Mouse (Mus musculus) intestine, postnatal 0 days (tissue): ENCODE results near the gene Gcdh. TPM values are rescaled to one million over a fixed set of nuclear protein-coding genes. Genes with fewer than 3 reads are reported as not detected.

ENCODE experiments used
- ATAC-seq: fragments of 200-750 bp; cut with Nextera tagmentation; 2 replicates; pipeline ENCODE4 v1.8.0; 2017; ENCODE audit warnings: mild to moderate bottlenecking, moderate TSS enrichment, moderate library complexity
- H3K27ac ChIP-seq: fragments of 300-500 bp; sonication (generic); 2 replicates; pipeline ENCODE4 v1.5.1; 2014; ENCODE audit warnings: mild to moderate bottlenecking, low read depth, low read length, moderate library complexity
- H3K27me3 ChIP-seq: fragments of 300-500 bp; sonication (generic); replicated peaks from 2 replicates; pipeline ENCODE4 v1.6.1; 2014; ENCODE audit warnings: low read length, mixed read lengths; ENCODE audit not compliant: control insufficient read depth, insufficient read depth
- H3K36me3 ChIP-seq: fragments of 300-500 bp; sonication (generic); 2 replicates; pipeline ENCODE4 v1.6.1; 2014; ENCODE audit warnings: mild to moderate bottlenecking, moderate library complexity; ENCODE audit not compliant: control insufficient read depth, insufficient read depth
- H3K4me1 ChIP-seq: fragments of 300-500 bp; sonication (generic); replicated peaks from 2 replicates; pipeline ENCODE4 v1.6.1; 2014; ENCODE audit warnings: antibody characterized with exemption, low read length, mixed read lengths; ENCODE audit not compliant: control insufficient read depth, insufficient read depth
- H3K4me2 ChIP-seq: fragments of 300-500 bp; sonication (generic); replicated peaks from 2 replicates; pipeline ENCODE4 v1.6.1; 2014; ENCODE audit warnings: low read depth, mild to moderate bottlenecking, moderate library complexity
- H3K4me3 ChIP-seq: fragments of 300-500 bp; sonication (generic); 2 replicates; pipeline ENCODE4 v1.5.1; 2014; ENCODE audit warnings: low read depth, low read length
- H3K9ac ChIP-seq: fragments of 300-500 bp; sonication (generic); 2 replicates; pipeline ENCODE4 v1.6.1; 2014; ENCODE audit warnings: mild to moderate bottlenecking, low read depth, low read length
- H3K9me3 ChIP-seq: fragments of 300-500 bp; sonication (generic); 2 replicates; pipeline ENCODE4 v1.6.1; 2016; ENCODE audit warnings: mixed run types; ENCODE audit not compliant: control insufficient read depth
- CTCF ChIP-seq: sonication (generic); IDR thresholded peaks from 2 replicates; pipeline ENCODE4 v1.5.1; 2016; ENCODE audit warnings: low read depth, mild to moderate bottlenecking, control low read depth, antibody characterized with exemption, moderate library complexity
- WGBS: fragments of 180-500 bp; shearing (Covaris S2); extraction: QIAGEN DNeasy Blood & Tissue Kit; methylation state at CpG from one replicate; pipeline ENCODE4 v1.1.7; 2014; 5-methylcytosine and 5-hydroxymethylcytosine counted together
- polyA plus RNA-seq: library from polyadenylated mRNA; unstranded; fragments of >200 nt; fragmentation: Nextera tagmentation; extraction: Ambion mirVana; gene quantifications from 2 replicates; pipeline ENCODE4 v1.2.1, GENCODE M21; 2015

The Gcdh gene
- polyA plus RNA-seq, 1 experiment from 2014 or later = 15.5 TPM

DNA sequence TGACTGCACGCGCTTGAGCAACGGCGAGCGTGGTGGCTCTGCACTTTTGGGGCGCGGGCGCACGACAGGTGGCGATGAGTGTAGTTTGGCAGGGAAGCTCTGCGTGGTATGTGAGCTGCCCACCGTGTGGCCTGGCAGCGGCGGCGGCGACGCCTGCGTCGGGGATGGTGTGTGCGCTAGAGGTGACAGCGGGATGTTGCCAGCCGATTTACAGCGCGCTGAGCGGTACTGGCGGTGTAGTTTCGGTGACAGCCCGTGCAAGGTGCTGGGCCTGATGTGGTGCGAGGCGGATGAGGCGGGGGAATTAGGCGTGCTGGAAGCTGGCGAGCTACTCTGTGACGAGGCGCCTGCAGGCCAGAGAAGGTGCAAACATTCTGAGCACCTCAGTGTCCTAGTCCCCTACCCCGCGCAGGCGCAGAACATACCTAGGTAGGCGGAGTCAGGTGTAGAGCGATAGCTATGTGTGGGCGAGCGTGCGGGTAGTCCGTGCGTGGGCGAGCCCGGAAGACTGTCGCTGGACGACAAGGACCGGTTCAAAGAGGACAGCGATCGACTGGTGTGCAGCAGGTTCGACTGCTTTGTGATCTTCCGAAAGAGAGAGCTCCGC lies 19.3 kb upstream of the Gcdh start:
- H3K4me2 ChIP-seq = peak overlapping the region; percentile 77
- no peak overlapping the region for H3K9ac ChIP-seq
- no peaks in the 10 kb centered on the region; the same call in 1 of the 2 replicates for H3K36me3 ChIP-seq
- H3K4me1 ChIP-seq = peaks cover 12% of the 10 kb centered on the region; the same call in 1 of the 2 replicates
- peak overlapping the region; percentile 42 for H3K4me3 ChIP-seq
- H3K27ac ChIP-seq = no peak overlapping the region
- TF ChIP-seq CTCF = no peak
- ATAC-seq = peak; percentile 49
- no peaks in the 10 kb centered on the region for H3K9me3 ChIP-seq
- WGBS = 1% methylated on average over 55 of the region's 55 CpGs
- H3K27me3 ChIP-seq = peaks cover 21% of the 10 kb centered on the region; the same call in 1 of the 2 replicates

DNA sequence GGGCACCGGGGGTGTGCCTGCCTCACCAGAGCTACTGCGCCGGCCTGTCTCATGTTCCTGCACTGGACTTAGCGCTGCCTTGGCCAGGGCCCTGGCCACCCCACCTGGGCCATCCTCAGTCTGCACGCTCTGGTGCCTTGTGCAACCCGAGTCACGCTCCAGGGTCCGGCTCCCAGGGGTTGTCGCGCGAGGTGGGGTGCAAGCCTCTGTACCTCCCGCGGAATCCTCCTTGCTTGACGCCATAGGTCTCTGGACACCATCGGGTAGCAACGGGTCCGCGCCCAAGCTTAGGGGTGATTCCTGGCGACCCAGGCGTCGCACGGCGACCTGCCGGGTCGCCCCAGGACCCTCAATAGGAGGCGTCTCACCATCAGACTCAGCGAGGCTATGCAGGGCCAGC lies 18.7 kb upstream of the Gcdh start:
- WGBS = 29% methylated on average over 27 of the region's 27 CpGs

GRCm38 (mm10) chr8:84911854-84912253 lies 18.1 kb upstream of the Gcdh start:
- no peak overlapping the region for H3K4me3 ChIP-seq
- no peak for ATAC-seq
- no peaks in the 10 kb centered on the region; the same call in 1 of the 2 replicates for H3K36me3 ChIP-seq
- no peak overlapping the region for H3K9ac ChIP-seq
- peaks cover 21% of the 10 kb centered on the region; the same call in 1 of the 2 replicates for H3K27me3 ChIP-seq
- WGBS = 95% methylated on average over 9 of the region's 9 CpGs
- no peak overlapping the region for H3K27ac ChIP-seq
- peaks cover 12% of the 10 kb centered on the region; the same call in 1 of the 2 replicates for H3K4me1 ChIP-seq
- no peak overlapping the region for H3K4me2 ChIP-seq
- TF ChIP-seq CTCF = no peak
- no peaks in the 10 kb centered on the region for H3K9me3 ChIP-seq

More for the DNA sequence above, 18.7 kb upstream of the Gcdh start:
- Histone ChIP-seq H3K27me3 (peaks cover 21% of the 10 kb centered on the region; the same call in 1 of the 2 replicates), H3K9me3 (no peaks in the 10 kb centered on the region), H3K4me1 (peaks cover 12% of the 10 kb centered on the region; the same call in 1 of the 2 replicates), H3K36me3 (no peaks in the 10 kb centered on the region; the same call in 1 of the 2 replicates), H3K27ac (no peak overlapping the region), H3K4me2 (peak overlapping the region; percentile 77), H3K4me3 (peak overlapping the region; percentile 42), H3K9ac (no peak overlapping the region)
- TF ChIP-seq CTCF = no peak
- ATAC-seq = no peak

DNA sequence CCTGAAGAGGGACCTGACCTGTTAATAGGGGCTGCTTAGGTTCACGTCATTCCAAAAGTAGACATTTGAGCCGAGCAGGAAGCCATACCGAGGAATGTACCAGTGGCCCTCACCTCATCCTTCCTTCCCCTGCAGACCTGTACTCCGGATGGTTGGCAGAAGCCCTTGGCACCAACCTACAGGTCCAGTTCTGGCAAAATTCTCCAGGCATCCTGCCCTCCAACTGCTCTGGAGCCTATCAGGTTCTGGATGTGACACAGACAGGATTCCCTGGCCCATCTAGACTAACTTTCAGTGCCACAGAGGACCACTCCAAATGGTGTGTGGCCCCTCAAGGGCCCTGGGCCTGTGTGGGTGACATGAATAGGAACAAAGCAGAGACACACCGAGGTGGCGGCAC lies 16.8 kb upstream of the Gcdh start:
- Histone ChIP-seq H3K27me3 (peaks cover 21% of the 10 kb centered on the region; the same call in 1 of the 2 replicates), H3K9ac (no peak overlapping the region), H3K4me3 (no peak overlapping the region), H3K4me2 (no peak overlapping the region), H3K27ac (no peak overlapping the region), H3K36me3 (no peaks in the 10 kb centered on the region; the same call in 1 of the 2 replicates), H3K9me3 (no peaks in the 10 kb centered on the region), H3K4me1 (peaks cover 12% of the 10 kb centered on the region; the same call in 1 of the 2 replicates)
- 85% methylated on average over 6 of the region's 6 CpGs for WGBS
- TF ChIP-seq CTCF = no peak
- ATAC-seq = no peak

DNA sequence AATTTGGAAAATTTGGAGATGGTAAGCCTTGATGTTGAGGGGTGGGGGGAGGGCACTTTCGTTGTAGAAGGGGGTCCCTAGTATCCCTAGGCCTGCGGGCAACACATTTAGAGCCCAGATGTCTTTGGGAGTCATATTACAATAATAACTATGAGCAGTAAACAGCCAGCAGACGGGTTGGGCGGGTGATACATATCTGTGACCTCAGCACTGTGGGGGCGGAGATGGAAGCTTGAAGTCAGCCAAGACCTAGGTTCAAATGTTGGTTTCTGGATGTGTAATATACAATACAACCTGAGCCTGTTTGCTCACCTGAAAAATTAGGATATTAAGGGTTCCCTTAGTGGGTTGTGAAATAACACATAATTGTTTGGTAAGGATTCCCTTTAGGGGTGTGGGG lies 16.2 kb upstream of the Gcdh start:
- H3K4me3 ChIP-seq = no peak overlapping the region
- H3K27ac ChIP-seq = no peak overlapping the region
- no peaks in the 10 kb centered on the region for H3K9me3 ChIP-seq
- H3K4me2 ChIP-seq = no peak overlapping the region
- WGBS = 60% methylated on average over 5 of the region's 5 CpGs
- peaks cover 21% of the 10 kb centered on the region; the same call in 1 of the 2 replicates for H3K27me3 ChIP-seq
- no peak for ATAC-seq
- H3K4me1 ChIP-seq = peaks cover 12% of the 10 kb centered on the region; the same call in 1 of the 2 replicates
- H3K9ac ChIP-seq = no peak overlapping the region
- no peaks in the 10 kb centered on the region; the same call in 1 of the 2 replicates for H3K36me3 ChIP-seq
- no peak for TF ChIP-seq CTCF

DNA sequence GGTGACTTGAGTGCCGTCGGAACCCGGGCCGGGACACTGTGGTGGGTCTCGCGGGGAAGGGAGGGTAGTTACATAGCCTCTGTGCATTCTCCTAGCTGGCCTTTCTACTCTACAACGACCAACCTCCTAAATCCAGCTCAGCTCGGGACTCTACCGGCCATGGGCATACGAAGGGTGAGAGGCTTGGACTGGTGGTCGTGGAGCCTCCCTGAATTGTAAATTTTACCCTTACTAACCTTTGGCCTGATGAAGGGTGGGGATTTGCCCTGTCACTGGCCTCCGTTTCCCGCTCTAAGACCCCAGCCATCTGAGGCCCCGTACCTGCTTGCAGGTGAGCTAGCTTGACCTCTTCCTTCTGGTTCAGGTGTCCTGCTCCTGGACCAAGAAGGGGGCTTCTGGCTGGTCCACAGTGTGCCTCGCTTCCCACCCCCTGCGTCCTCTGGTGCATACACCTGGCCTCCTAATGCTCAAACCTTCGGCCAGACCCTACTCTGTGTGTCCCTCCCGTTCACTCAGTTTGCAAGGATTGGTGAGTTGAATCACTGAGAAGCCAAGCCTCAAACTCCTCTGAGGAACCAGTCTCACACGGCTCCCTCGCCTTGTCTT lies 15.5 kb upstream of the Gcdh start:
- Histone ChIP-seq H3K27me3 (peaks cover 21% of the 10 kb centered on the region; the same call in 1 of the 2 replicates), H3K27ac (no peak overlapping the region; the same call in 1 of the 2 replicates), H3K36me3 (no peaks in the 10 kb centered on the region; the same call in 1 of the 2 replicates), H3K4me2 (peak overlapping the region; percentile 94), H3K4me3 (peak overlapping the region; percentile 51), H3K4me1 (peaks cover 12% of the 10 kb centered on the region; the same call in 1 of the 2 replicates), H3K9me3 (no peaks in the 10 kb centered on the region), H3K9ac (0 out of 2 replicates have a peak overlapping the region, but pooled peaks have one; percentile 60)
- TF ChIP-seq CTCF = no peak
- no peak for ATAC-seq
- 50% methylated on average over 20 of the region's 20 CpGs for WGBS
